Mouse (Mus musculus): ENCODE measurements at regions not wholly inside any gene's neighbourhood (a gene's known extent, or its start where the extent isn't known, plus 50 kb on each side); places are given as distances from the start of the nearest gene placed in this dataset.

GRCm38 (mm10) chr6:139027696-139028095 lies 369.4 kb upstream of the Igbp1b start:
- Histone ChIP-seq H3K4me3 (ENCODE audit: low read depth, low read length) (no peak overlapping the region), H3K36me3 (ENCODE audit: control insufficient read depth, insufficient read depth, low read length, poor library complexity, severe bottlenecking) (no peaks in the 10 kb centered on the region), H3K9me3 (replicated peaks; ENCODE audit: control insufficient read depth, insufficient read depth, low read length, poor library complexity, severe bottlenecking) (no peaks in the 10 kb centered on the region), H3K4me1 (ENCODE audit: control insufficient read depth, insufficient read depth, low read length) (no peaks in the 10 kb centered on the region), H3K27me3 (ENCODE audit: control insufficient read depth, insufficient read depth, low read length, poor library complexity, severe bottlenecking) (no peaks in the 10 kb centered on the region), H3K9ac (ENCODE audit: low read depth, poor library complexity, severe bottlenecking) (no peak overlapping the region), H3K27ac (ENCODE audit: insufficient read depth, low read length) (no peak overlapping the region)
- no peak for TF ChIP-seq EP300 (IDR thresholded peaks at IDR 0.05; ENCODE audit: insufficient read depth, low read depth, low read length)
- no peak for TF ChIP-seq POLR2A (IDR thresholded peaks at IDR 0.05; ENCODE audit: insufficient read depth, low read length)
- TF ChIP-seq CTCF (IDR thresholded peaks at IDR 0.05; ENCODE audit: low read depth, low read length): no peak

- Histone ChIP-seq H3K4me1 (ENCODE audit: control insufficient read depth, insufficient read depth, low read length) (no peaks in the 10 kb centered on the region), H3K9me3 (replicated peaks; ENCODE audit: control insufficient read depth, insufficient read depth, low read length, poor library complexity, severe bottlenecking) (no peaks in the 10 kb centered on the region), H3K36me3 (ENCODE audit: control insufficient read depth, insufficient read depth, low read length, poor library complexity, severe bottlenecking) (no peaks in the 10 kb centered on the region), H3K4me3 (ENCODE audit: low read depth, low read length) (no peak overlapping the region), H3K27ac (ENCODE audit: insufficient read depth, low read length) (no peak overlapping the region), H3K9ac (ENCODE audit: low read depth, poor library complexity, severe bottlenecking) (no peak overlapping the region), H3K27me3 (ENCODE audit: control insufficient read depth, insufficient read depth, low read length, poor library complexity, severe bottlenecking) (no peaks in the 10 kb centered on the region)
- TF ChIP-seq EP300 (IDR thresholded peaks at IDR 0.05; ENCODE audit: insufficient read depth, low read depth, low read length) (no peak), CTCF (IDR thresholded peaks at IDR 0.05; ENCODE audit: low read depth, low read length) (peak; percentile 16)
Observed at GRCm38 (mm10) chr6:139014526-139014925, 356.2 kb upstream of the Igbp1b start.

- Histone ChIP-seq H3K27ac (ENCODE audit: insufficient read depth, low read length) (no peak overlapping the region), H3K27me3 (ENCODE audit: control insufficient read depth, insufficient read depth, low read length, poor library complexity, severe bottlenecking) (no peaks in the 10 kb centered on the region), H3K4me1 (ENCODE audit: control insufficient read depth, insufficient read depth, low read length) (no peaks in the 10 kb centered on the region), H3K9ac (ENCODE audit: low read depth, poor library complexity, severe bottlenecking) (no peak overlapping the region), H3K36me3 (ENCODE audit: control insufficient read depth, insufficient read depth, low read length, poor library complexity, severe bottlenecking) (no peaks in the 10 kb centered on the region), H3K9me3 (replicated peaks; ENCODE audit: control insufficient read depth, insufficient read depth, low read length, poor library complexity, severe bottlenecking) (no peaks in the 10 kb centered on the region), H3K4me3 (ENCODE audit: low read depth, low read length) (no peak overlapping the region)
- no peak for TF ChIP-seq POLR2A (IDR thresholded peaks at IDR 0.05; ENCODE audit: insufficient read depth, low read length)
- no peak for TF ChIP-seq CTCF (IDR thresholded peaks at IDR 0.05; ENCODE audit: low read depth, low read length)
Observed at GRCm38 (mm10) chr6:139010501-139010900, 352.2 kb upstream of the Igbp1b start.
